Mouse (Mus musculus): ENCODE data around the gene Srf.
A peak's percentile ranks its signal among the peaks of the same experiment; 100 is the strongest.
"Not testable (repeated sequence)": the region's sequence is repeated elsewhere in the genome, so short reads cannot be mapped to it uniquely, and the experiment has no call there.

Gene Srf

GRCm38 (mm10) chr17:46555673-46556583 is at the start of gene Srf:
Gene Srf, minus strand, starts transcription at chr17:46556175.
- DNase-seq (ENCODE audit: low spot score): peak; percentile 94

DNA sequence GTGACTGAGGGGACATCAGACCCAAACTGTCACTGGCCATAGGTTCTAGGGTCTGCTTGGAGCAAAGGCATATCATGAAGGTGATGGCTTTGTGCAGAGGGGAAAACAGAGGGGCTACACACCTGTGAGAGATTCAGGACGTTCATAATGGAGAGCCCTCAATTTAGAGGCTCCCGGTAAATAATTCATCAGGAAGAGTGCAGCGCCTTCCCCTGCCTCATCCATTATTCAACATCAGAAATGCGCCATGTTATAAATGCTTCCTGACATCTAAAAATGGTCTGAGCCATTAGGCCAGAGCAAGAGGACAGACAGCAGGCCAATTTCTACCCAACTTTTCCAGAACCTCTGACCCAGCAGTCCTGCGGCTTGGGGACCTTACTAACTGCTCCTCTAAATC is 49.2 kb upstream of the Srf start:
- no peak for DNase-seq (ENCODE audit: low spot score)

GRCm38 (mm10) chr17:46603229-46603628 is 47.3 kb upstream of the Srf start:
- DNase-seq (ENCODE audit: low spot score): no peak

DNA sequence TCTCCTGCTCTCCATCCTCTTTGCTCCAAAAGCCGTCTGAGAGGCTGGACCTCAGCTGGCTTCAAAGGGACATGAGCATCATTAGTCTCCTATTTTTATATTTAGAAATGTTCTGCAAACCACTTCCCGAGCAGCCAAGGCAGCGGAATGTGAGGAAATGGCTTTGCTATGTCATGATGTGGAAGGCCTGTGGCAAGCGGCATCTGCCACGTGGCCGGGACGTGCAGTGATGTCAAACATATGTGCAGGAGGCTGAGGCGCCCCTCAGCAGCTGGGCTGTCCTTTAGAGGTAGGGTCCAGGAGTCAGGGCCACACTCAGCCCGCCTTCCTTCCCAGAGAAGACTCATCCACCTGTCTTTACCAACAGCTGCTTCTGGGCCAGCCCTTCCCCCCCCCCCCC is 46.2 kb upstream of the Srf start:
- no peak for DNase-seq (ENCODE audit: low spot score)

GRCm38 (mm10) chr17:46600569-46600968 is 44.6 kb upstream of the Srf start:
- no peak for DNase-seq (ENCODE audit: low spot score)

DNA sequence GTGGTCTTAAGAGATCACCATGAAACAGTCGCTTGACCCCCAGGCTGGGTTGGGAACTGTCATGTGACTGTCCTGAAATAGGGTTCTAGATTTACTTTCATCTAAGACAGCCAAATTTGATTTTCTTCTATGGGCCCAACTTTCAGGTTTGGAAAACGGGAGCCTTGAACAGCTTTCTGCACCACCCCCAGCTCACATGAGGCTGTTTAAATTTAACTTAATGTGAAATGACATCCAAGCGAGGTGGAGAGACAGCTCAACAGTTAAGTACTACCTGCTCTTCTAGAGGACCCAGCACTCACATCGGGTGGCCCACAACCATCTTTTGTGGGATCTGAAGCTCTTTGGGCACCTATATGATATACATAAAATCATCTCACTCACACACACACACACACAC is 43.0 kb upstream of the Srf start:
- DNase-seq (ENCODE audit: low spot score): no peak

DNA sequence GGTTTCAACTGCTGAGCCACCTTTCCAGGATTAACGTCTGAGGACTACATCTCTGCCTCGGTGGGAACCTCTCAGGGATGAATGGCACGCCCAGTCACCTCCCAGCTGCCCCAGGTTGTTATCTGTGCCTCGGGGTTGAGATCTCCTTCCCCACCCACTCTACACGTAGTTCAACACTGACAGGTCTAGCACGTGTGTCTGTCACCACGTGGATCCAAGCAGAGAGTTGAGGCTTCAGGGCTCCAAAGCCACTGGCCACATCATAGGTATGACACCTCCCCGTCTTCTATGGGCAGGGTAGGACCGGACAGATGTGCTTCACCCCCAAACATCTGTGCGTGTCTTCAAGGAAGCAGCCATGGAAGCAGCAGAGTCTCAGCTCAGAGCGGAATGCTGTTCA is 42.0 kb upstream of the Srf start:
- no peak for DNase-seq (ENCODE audit: low spot score)

- no peak for DNase-seq (ENCODE audit: low spot score)
These were observed 39.4 kb upstream of the Srf start for GRCm38 (mm10) chr17:46595336-46595735.

- no peak for DNase-seq (ENCODE audit: low spot score)
These were observed 38.6 kb upstream of the Srf start for GRCm38 (mm10) chr17:46594606-46595005.

- DNase-seq (ENCODE audit: low spot score): no peak
These were observed 37.1 kb upstream of the Srf start for GRCm38 (mm10) chr17:46593124-46593523.

DNA sequence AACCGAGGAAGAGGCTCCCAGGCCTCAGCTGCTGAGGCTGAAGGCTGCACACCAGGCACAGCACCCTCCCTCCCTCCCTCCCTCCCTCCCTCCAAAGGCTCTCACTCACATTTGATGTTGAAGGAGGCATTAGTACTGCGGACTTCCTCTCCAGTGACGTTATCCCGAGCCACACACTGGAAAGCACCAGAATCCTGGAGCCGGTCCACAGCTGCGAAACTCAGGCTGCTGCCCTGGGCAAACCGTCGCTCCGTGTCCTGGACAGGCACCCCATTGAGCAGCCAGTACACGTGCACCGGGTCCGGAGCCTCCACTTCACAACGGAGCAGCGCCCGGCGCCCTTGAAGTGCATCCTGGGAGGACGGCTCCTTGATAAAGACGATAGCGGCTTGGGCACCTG is 35.4 kb upstream of the Srf start:
- DNase-seq (ENCODE audit: low spot score): no peak

- DNase-seq (ENCODE audit: low spot score): no peak
These were observed 34.5 kb upstream of the Srf start for GRCm38 (mm10) chr17:46590439-46590838.

- no peak for DNase-seq (ENCODE audit: low spot score)
These were observed 33.8 kb upstream of the Srf start for GRCm38 (mm10) chr17:46589635-46590314.

- no peak for DNase-seq (ENCODE audit: low spot score)
These were observed 32.9 kb upstream of the Srf start for GRCm38 (mm10) chr17:46588913-46589312.

DNA sequence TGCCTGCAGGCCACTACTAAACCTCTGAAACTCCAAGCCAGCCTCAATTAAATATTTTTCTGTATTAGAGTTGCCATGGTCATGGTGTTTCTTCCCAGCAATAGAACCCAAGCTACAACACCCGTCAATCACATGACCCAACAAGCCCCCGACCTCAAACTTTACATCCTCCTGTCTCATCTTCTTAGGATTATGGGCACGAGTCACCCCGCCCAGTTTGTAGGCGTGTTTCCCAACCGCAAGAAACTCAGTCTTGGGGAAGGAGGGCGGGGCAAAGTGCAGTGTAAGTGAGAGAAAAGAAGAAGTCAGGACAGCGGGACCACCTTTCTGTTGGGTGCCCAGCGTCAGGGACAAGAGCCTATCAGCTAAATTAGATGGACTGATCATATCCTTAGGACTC is 32.2 kb upstream of the Srf start:
- no peak for DNase-seq (ENCODE audit: low spot score)

- no peak for DNase-seq (ENCODE audit: low spot score)
These were observed 30.4 kb upstream of the Srf start for GRCm38 (mm10) chr17:46586327-46586726.

GRCm38 (mm10) chr17:46578650-46579049 is 22.7 kb upstream of the Srf start:
- no peak for DNase-seq (ENCODE audit: low spot score)

DNA sequence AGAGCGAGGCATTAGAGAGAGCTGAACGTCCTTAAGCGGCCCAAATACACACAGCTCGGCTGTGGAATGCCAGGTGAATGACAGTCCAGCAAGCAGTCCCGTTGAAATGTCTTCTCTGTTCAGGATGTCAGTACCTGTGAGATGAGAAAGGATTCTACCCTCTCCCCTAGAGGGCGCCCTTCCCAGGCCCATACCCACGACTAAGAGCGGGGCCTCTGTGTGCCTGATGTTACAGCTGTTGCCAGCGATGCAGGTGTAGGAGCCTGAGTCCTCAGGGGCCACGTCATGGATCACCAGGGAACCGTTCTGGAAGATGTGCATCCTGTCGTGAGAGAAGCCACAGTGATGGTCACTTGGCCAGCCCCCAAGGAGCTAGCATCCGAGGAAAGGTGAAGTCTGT is 20.1 kb upstream of the Srf start:
- no peak for DNase-seq (ENCODE audit: low spot score)

DNA sequence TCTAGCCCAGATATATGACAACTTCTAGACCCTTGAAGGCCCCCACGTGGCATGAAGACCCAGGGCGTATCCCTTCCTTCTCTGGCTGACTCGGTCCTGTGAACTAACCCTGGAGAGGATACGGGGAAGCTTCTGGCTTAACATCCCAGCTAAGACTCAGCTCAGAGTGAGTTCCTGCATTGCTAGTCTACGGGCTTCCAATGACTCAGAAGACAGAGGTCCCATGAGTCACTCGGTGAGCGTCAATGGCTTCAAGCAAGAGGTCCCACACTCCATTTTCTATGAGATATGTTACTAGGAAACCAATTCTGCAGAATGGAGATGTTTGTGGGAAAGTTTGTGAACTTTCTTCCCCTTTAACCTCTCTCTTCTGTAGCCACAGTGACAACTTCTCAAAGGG is 18.6 kb upstream of the Srf start:
- no peak for DNase-seq (ENCODE audit: low spot score)

- DNase-seq (ENCODE audit: low spot score): no peak
These were observed 15.0 kb upstream of the Srf start for GRCm38 (mm10) chr17:46571005-46571404.

- DNase-seq (ENCODE audit: low spot score): no peak
These were observed 3.2 kb upstream of the Srf start for GRCm38 (mm10) chr17:46559146-46559545.

- no peak for DNase-seq (ENCODE audit: low spot score)
These were observed 2.2 kb upstream of the Srf start for GRCm38 (mm10) chr17:46558151-46558550.

DNA sequence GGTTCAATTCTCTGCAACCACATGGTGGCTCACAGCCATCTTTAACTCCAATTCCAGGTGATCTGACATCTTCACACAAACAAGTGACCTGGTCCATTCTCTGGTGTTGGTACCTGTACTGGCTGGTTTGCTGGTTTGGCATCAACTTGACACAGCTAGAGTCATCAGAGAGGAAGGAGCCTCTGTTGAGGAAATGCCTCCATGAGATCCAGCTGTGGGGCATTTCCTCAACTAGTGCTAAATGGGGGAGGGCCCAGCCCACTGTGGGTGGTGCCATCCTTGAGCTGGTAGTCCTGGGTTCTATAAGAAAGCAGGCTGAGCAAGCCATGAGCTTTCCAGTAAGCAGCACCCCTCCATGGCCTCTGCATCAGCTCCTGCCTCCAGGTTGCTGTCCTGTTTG is 1.3 kb upstream of the Srf start:
- DNase-seq (ENCODE audit: low spot score): not testable (repeated sequence)

GRCm38 (mm10) chr17:46556584-46556945 is 590 bp upstream of the Srf start:
- DNase-seq (ENCODE audit: low spot score): peak; percentile 75

Data from testis, postnatal 10 days (tissue).